Mouse (Mus musculus) CH12.LX (cell line): ENCODE data around the gene Rbm18.

Source experiments
- CHD1 ChIP-seq: IDR thresholded peaks from 2 replicates; pipeline ENCODE4 v1.6.1; 2012; ENCODE audit warnings: low read depth, low read length, improper control_type of control experiment, inconsistent platforms
- CTCF ChIP-seq, 2 experiments: IDR thresholded peaks in 1 of 2; conservative IDR thresholded peaks in 1 of 2; 2 replicates each; pipeline ENCODE4 v1.5.1; 2011 to 2012; ENCODE audit warnings: low read depth in 2 of 2, low read length in 2 of 2, improper control_type of control experiment in 1 of 2, inconsistent platforms in 1 of 2, mild to moderate bottlenecking in 1 of 2, moderate library complexity in 1 of 2
- HCFC1 ChIP-seq: IDR thresholded peaks from 2 replicates; pipeline ENCODE4 v1.6.1; 2012; ENCODE audit warnings: low read depth, mild to moderate bottlenecking, inconsistent platforms, low read length, improper control_type of control experiment
- PAX5 ChIP-seq: IDR thresholded peaks from 2 replicates; pipeline ENCODE4 v1.6.1; 2012; ENCODE audit warnings: low read length, inconsistent platforms, mixed read lengths
- SMC3 ChIP-seq: IDR thresholded peaks from 2 replicates; pipeline ENCODE4 v1.6.1; 2011; ENCODE audit warnings: low read depth, low read length, improper control_type of control experiment
- ZNF384 ChIP-seq: IDR thresholded peaks from 2 replicates; pipeline ENCODE4 v1.6.1; 2012; ENCODE audit warnings: low read depth, low read length, improper control_type of control experiment, inconsistent platforms

GRCm38 (mm10) chr2:36135887-36136286 lies 686 bp downstream of the Rbm18 start:
- no peak for TF ChIP-seq HCFC1
- TF ChIP-seq CHD1, result no peak
- TF ChIP-seq SMC3, result no peak
- TF ChIP-seq PAX5, result no peak
- TF ChIP-seq ZNF384, result no peak
- TF ChIP-seq CTCF (conservative IDR thresholded peaks at IDR 0.05 in 1 of 2, IDR thresholded peaks at IDR 0.05 in 1 of 2; ENCODE audit: low read depth in 2 of 2, low read length in 2 of 2), result no peak
